In genomic region chrX:133735871-133736270, GRCm38 (mm10) we compare ENCODE assay signal across 24 mouse cellular contexts. TPM values are rescaled to one million over a fixed set of nuclear protein-coding genes. Genes with fewer than 3 reads are reported as not detected.
DNase-seq lines count a peak whose midpoint lies in the region; ATAC-seq and TF ChIP-seq lines count a peak whose summit lies in the region.
"Had no signal": no experiment of that assay in that cellular context is flagged by ENCODE, and none has a peak within 500 bp of the region (broad histone marks: within the 10 kb centered on the region; RNA-seq: fewer than 3 reads in every experiment).

No protein-coding gene starts in this region.

- no peak overlapping the region for H3K4me3 ChIP-seq in kidney, postnatal 0 days (replicated peaks; ENCODE audit: low read depth, low read length)
- H3K4me3 ChIP-seq in lung, embryonic 16.5 days (ENCODE audit: low read length) = no peak overlapping the region
- no peak overlapping the region for H3K4me3 ChIP-seq in lung, adult 2 months (replicated peaks; ENCODE audit: extremely low read depth, low read depth, low read length)
- H3K4me3 ChIP-seq: embryonic facial prominence, embryonic 10.5 days; embryonic facial prominence, embryonic 12.5 days; forebrain, embryonic 13.5 days; forebrain, embryonic 15.5 days had no signal

- no peak overlapping the region for H3K4me2 ChIP-seq in kidney, postnatal 0 days (ENCODE audit: low read length)
- H3K4me2 ChIP-seq in lung, embryonic 16.5 days (ENCODE audit: low read depth, low read length) = no peak overlapping the region
- H3K4me2 ChIP-seq: embryonic facial prominence, embryonic 12.5 days; forebrain, embryonic 13.5 days; forebrain, embryonic 15.5 days had no signal

- H3K27me3 ChIP-seq in kidney, postnatal 0 days (ENCODE audit: insufficient read depth, low read length) = no peaks in the 10 kb centered on the region
- H3K27me3 ChIP-seq in lung, embryonic 16.5 days (ENCODE audit: control insufficient read depth, insufficient read depth, low read depth, low read length) = no peaks in the 10 kb centered on the region
- H3K27me3 ChIP-seq: CH12.LX; embryonic facial prominence, embryonic 12.5 days; forebrain, embryonic 13.5 days; forebrain, embryonic 15.5 days had no signal

- TF ChIP-seq CTCF in kidney, postnatal 0 days (IDR thresholded peaks at IDR 0.05; ENCODE audit: low read depth) = no peak
- no peak for TF ChIP-seq CTCF in lung, adult 2 months (IDR thresholded peaks at IDR 0.05; ENCODE audit: insufficient read depth, low read length)

- H3K36me3 ChIP-seq in kidney, postnatal 0 days (ENCODE audit: insufficient read depth, low read length) = no peaks in the 10 kb centered on the region
- H3K36me3 ChIP-seq in lung, embryonic 16.5 days (ENCODE audit: control insufficient read depth, insufficient read depth, low read length) = no peaks in the 10 kb centered on the region
- H3K36me3 ChIP-seq: embryonic facial prominence, embryonic 10.5 days; embryonic facial prominence, embryonic 12.5 days; forebrain, embryonic 15.5 days; G1E had no signal

- ATAC-seq in kidney, postnatal 0 days (replicated peaks; ENCODE audit: low FRiP score, low read depth) = no peak
- peak; percentile 90 for ATAC-seq in lung, embryonic 16.5 days (ENCODE audit: low read depth)
- ATAC-seq: activated CD4-positive, CD25-positive, alpha-beta regulatory T cell, adult 4 months; CD4-positive, CD25-positive, alpha-beta regulatory T cell, adult 4 months; forebrain, embryonic 13.5 days; forebrain, embryonic 15.5 days; Patski had no signal

- H3K9me3 ChIP-seq in kidney, postnatal 0 days (replicated peaks; ENCODE audit: low read length) = no peaks in the 10 kb centered on the region
- no peaks in the 10 kb centered on the region for H3K9me3 ChIP-seq in lung, embryonic 16.5 days (ENCODE audit: control insufficient read depth, low read length)
- H3K9me3 ChIP-seq: embryonic facial prominence, embryonic 10.5 days; embryonic facial prominence, embryonic 12.5 days; forebrain, embryonic 13.5 days; forebrain, embryonic 15.5 days; G1E had no signal

- no peak overlapping the region for H3K9ac ChIP-seq in kidney, postnatal 0 days (ENCODE audit: low read depth, low read length)
- H3K9ac ChIP-seq in lung, embryonic 16.5 days (ENCODE audit: low read length) = no peak overlapping the region
- H3K9ac ChIP-seq: embryonic facial prominence, embryonic 12.5 days; forebrain, embryonic 13.5 days; forebrain, embryonic 15.5 days had no signal

- peak; percentile 4 for DNase-seq in kidney, postnatal 0 days (ENCODE audit: low spot score)
- no peak for DNase-seq in kidney, postnatal 14 days
- DNase-seq in lung, adult 2 months = no peak
- DNase-seq in lung, postnatal 10 days = peak; percentile 6
- no peak for DNase-seq in ovary, adult 18-20 months (ENCODE audit: low spot score)
- DNase-seq: adrenal gland, adult 8-10 months; adrenal gland, postnatal 14 days; adrenal gland, postnatal 36 days; B cell, adult 2 months; cerebellum, adult 11-12 months; cerebellum, adult 2 months; cerebellum, adult 9-10 months; cerebellum, postnatal 10 days; cerebellum, postnatal 25 days had no signal

- 86% methylated on average over 2 of the region's 2 CpGs for WGBS in kidney, postnatal 0 days
- WGBS in lung, embryonic 16.5 days = 64% methylated on average over 2 of the region's 2 CpGs
- 72% methylated on average over 2 of the region's 2 CpGs for WGBS in lung, adult 2 months

- no peaks in the 10 kb centered on the region for H3K4me1 ChIP-seq in kidney, postnatal 0 days (replicated peaks; ENCODE audit: insufficient read depth, low read length)
- no peaks in the 10 kb centered on the region for H3K4me1 ChIP-seq in lung, embryonic 16.5 days (replicated peaks; ENCODE audit: control insufficient read depth, insufficient read depth, low read length)
- H3K4me1 ChIP-seq in lung, adult 2 months (ENCODE audit: control insufficient read depth, insufficient read depth, low read length) = no peaks in the 10 kb centered on the region
- H3K4me1 ChIP-seq: embryonic facial prominence, embryonic 10.5 days; embryonic facial prominence, embryonic 12.5 days; forebrain, embryonic 13.5 days; forebrain, embryonic 15.5 days had no signal

- no peak for TF ChIP-seq POLR2A in lung, adult 2 months (IDR thresholded peaks at IDR 0.05; ENCODE audit: borderline replicate concordance, extremely low read depth, low read depth, low read length)

- H3K27ac ChIP-seq in kidney, postnatal 0 days = no peak overlapping the region
- H3K27ac ChIP-seq in lung, embryonic 16.5 days (ENCODE audit: low read length) = no peak overlapping the region
- H3K27ac ChIP-seq: embryonic facial prominence, embryonic 10.5 days; embryonic facial prominence, embryonic 12.5 days; forebrain, embryonic 13.5 days; forebrain, embryonic 15.5 days had no signal

RNA-seq across cellular contexts. Expression of gene Pcdh19, which starts 47.1 kb away (rescaled TPM):
- polyA plus RNA-seq in kidney, postnatal 0 days (2015; fragmentation: Nextera tagmentation; extraction: Ambion mirVana) = 2.0 and 2.4 TPM in 2 replicates
- polyA plus RNA-seq in lung, embryonic 16.5 days (2015; fragmentation: Nextera tagmentation; extraction: Ambion mirVana) = 1.7 and 2.1 TPM in 2 replicates
- polyA plus RNA-seq in lung, adult 2 months (2012; rRNA removed) = 0.77 and 1.1 TPM in 2 replicates
- polyA plus RNA-seq: activated CD4-positive, CD25-positive, alpha-beta regulatory T cell, adult 4 months; CD4-positive, CD25-positive, alpha-beta regulatory T cell, adult 4 months; G1E had no signal

Comparison
In these comparisons a context has a peak if more than half of its experiments do, and no peak if none do; other contexts are left out.
1. DNase-seq: peak in kidney, postnatal 0 days (single experiment) and lung, postnatal 10 days (single experiment); none in kidney, postnatal 14 days (single experiment), lung, adult 2 months (single experiment) and ovary, adult 18-20 months (single experiment).